Mouse (Mus musculus): ENCODE measurements at regions not wholly inside any gene's neighbourhood (a gene's known extent, or its start where the extent isn't known, plus 50 kb on each side); places are given as distances from the start of the nearest gene placed in this dataset.

DNA sequence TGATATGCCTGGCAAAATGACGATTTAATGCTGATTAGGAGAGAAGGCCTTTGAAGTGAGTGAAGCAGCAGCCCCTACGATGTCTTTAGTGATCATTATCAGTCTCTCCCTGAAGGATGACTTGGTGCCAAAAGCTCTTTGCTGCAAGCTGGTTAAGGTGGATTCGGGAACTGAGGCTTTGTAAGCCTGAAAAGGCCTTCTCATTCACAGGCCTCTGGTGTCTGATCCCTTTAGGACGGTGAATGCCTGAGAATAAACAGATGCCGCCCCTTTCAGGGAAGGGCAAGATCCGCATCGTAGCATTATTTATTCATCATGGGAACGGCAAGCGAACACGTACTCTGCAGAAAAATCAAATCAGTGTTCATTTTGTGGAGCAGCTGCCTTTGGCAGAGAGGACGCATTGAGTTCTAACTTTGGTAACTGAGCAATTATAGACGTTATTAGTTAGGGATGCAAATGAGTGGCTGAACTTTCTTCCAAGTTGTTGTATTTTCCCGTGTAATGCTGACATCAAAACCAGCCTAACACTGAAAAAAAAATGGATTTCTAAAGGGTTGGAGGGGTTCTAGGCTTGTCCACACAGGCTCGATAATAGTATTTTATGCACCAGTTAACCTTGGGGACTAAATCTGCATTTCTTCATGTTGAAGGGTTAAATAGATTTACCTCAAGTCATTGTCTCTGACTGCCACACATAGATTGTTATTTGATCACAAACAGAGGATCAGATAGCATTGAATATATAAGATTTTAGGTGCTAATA lies 156.2 kb downstream of the Fbxo8 start:
- 49% methylated on average over 14 of the region's 14 CpGs for WGBS (ENCODE audit: insufficient replicate concordance)
- H3K27ac ChIP-seq = no peak overlapping the region
- no peak for ATAC-seq (ENCODE audit: insufficient read depth)

DNA sequence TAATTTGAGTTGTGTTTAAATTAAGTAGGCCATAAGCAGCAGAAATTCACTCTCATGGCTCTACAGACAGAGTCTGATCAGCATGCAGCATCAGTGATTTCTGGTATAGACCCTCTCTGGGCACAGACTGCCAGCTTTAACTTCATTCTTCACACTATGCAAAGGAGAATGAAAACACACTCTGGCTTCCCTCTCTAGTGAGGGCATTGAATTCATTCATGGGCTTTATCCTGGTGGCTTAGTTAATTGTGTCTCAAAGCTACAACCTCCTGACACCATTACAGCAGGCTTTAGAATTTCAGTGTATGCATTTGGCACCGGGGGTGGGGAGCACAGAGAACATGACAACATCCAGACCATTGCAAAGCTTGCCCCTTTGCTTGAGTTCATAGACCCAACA lies 169.1 kb downstream of the Fbxo8 start:
- no peak for ATAC-seq (ENCODE audit: insufficient read depth)
- Histone ChIP-seq H3K4me1 (replicated peaks; ENCODE audit: control insufficient read depth in 2 of 2, insufficient read depth in 2 of 2, low read length in 1 of 2) (no peaks in the 10 kb centered on the region), H3K9me3 (ENCODE audit: control insufficient read depth, low read length) (no peaks in the 10 kb centered on the region), H3K27ac (no peak overlapping the region), H3K4me2 (ENCODE audit: low read depth) (no peak overlapping the region), H3K36me3 (replicated peaks; ENCODE audit: control insufficient read depth, insufficient read depth, low read depth) (no peaks in the 10 kb centered on the region), H3K9ac (replicated peaks) (no peak overlapping the region), H3K27me3 (ENCODE audit: control insufficient read depth, insufficient read depth, low read length) (no peaks in the 10 kb centered on the region), H3K4me3 (ENCODE audit: insufficient read depth in 1 of 2, low read depth in 2 of 2, low read length in 2 of 2) (no peak overlapping the region)
- WGBS (ENCODE audit: insufficient replicate concordance) = 69% methylated on average over 1 of the region's 1 CpGs
- no peak for DNase-seq (ENCODE audit: low read depth in 3 of 3, low spot score in 3 of 3)
- no peak for TF ChIP-seq CTCF (IDR thresholded peaks at IDR 0.05; ENCODE audit: low read depth)
- TF ChIP-seq EP300 (IDR thresholded peaks at IDR 0.05; ENCODE audit: low read depth) = no peak

More for the DNA sequence above, 156.2 kb downstream of the Fbxo8 start:
- H3K4me2 ChIP-seq (ENCODE audit: low read depth) = no peak overlapping the region
- H3K27me3 ChIP-seq (ENCODE audit: control insufficient read depth, insufficient read depth, low read length) = no peaks in the 10 kb centered on the region
- TF ChIP-seq CTCF (IDR thresholded peaks at IDR 0.05; ENCODE audit: low read depth) (no peak), EP300 (IDR thresholded peaks at IDR 0.05; ENCODE audit: low read depth) (no peak)
- no peaks in the 10 kb centered on the region for H3K9me3 ChIP-seq (ENCODE audit: control insufficient read depth, low read length)
- H3K4me3 ChIP-seq (ENCODE audit: insufficient read depth in 1 of 2, low read depth in 2 of 2, low read length in 2 of 2) = no peak overlapping the region
- no peak overlapping the region for H3K9ac ChIP-seq (replicated peaks)
- no peaks in the 10 kb centered on the region for H3K36me3 ChIP-seq (replicated peaks; ENCODE audit: control insufficient read depth, insufficient read depth, low read depth)
- no peaks in the 10 kb centered on the region for H3K4me1 ChIP-seq (replicated peaks; ENCODE audit: control insufficient read depth in 2 of 2, insufficient read depth in 2 of 2, low read length in 1 of 2)
- DNase-seq (ENCODE audit: low read depth in 3 of 3, low spot score in 3 of 3) = no peak

DNA sequence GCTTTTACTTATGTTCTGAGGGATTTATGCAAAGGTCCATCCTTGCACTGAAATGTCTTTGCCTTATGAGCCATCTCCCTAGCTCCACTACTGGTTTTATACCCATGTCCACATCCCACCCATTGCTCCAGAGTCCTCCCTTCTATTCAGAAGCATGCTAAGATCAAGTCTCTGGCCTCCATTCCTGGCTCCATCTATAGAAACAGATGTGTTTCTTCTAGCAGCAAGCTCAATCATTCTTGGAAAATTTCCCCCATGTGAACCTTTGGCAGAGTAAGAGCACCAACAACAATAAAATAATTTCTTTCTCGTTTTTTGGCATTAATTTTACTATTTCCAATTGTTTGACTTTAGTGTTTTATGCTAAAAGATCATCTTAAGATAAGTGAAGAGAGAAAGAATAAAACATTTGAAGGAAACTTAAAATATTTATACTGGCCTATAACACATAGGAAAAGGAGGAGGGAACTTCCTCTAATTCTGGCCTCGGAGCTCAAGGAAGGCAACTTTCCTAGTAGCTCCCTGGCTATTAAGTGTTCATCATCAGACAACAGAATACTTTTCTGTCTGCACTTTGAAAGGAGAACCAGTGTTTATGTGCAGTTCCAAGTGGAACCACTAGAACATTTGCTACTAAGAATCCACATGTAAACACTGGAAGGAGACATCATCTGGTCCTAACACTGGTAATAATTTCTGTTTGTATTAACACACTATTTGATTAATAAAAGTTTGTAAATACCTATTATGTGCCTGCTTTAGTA lies 171.8 kb downstream of the Fbxo8 start:
- Histone ChIP-seq H3K9me3 (ENCODE audit: control insufficient read depth, low read length) (no peaks in the 10 kb centered on the region), H3K4me3 (ENCODE audit: insufficient read depth in 1 of 2, low read depth in 2 of 2, low read length in 2 of 2) (no peak overlapping the region), H3K36me3 (replicated peaks; ENCODE audit: control insufficient read depth, insufficient read depth, low read depth) (no peaks in the 10 kb centered on the region), H3K27ac (no peak overlapping the region), H3K9ac (replicated peaks) (no peak overlapping the region), H3K4me1 (replicated peaks; ENCODE audit: control insufficient read depth in 2 of 2, insufficient read depth in 2 of 2, low read length in 1 of 2) (no peaks in the 10 kb centered on the region), H3K27me3 (ENCODE audit: control insufficient read depth, insufficient read depth, low read length) (no peaks in the 10 kb centered on the region), H3K4me2 (ENCODE audit: low read depth) (no peak overlapping the region)
- TF ChIP-seq EP300 (IDR thresholded peaks at IDR 0.05; ENCODE audit: low read depth) (no peak), CTCF (IDR thresholded peaks at IDR 0.05; ENCODE audit: low read depth) (no peak)
- no peak for DNase-seq (ENCODE audit: low read depth in 3 of 3, low spot score in 3 of 3)
- 35% methylated on average over 2 of the region's 2 CpGs for WGBS (ENCODE audit: insufficient replicate concordance)
- no peak for ATAC-seq (ENCODE audit: insufficient read depth)

DNA sequence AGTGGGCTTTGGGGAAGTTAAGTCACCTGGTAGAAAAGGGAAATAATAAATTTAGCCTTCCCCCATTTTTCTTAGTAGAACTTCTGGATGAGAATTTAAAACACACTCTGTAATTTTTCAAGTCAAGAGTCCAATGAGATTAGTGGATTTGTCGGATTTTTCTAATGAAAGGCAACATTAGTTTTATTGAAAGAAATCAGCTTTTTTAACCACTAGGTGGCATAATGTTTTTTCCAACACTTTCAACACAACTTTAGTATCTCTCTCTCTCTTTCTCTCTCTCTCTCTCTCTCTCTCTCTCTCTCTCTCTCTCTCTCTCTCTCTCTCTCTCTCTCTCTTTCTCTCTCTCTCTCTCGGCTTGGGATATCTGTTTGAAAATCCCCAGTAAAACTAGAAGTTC lies 173.7 kb downstream of the Fbxo8 start:
- TF ChIP-seq EP300 (IDR thresholded peaks at IDR 0.05; ENCODE audit: low read depth) = no peak
- no peak for TF ChIP-seq CTCF (IDR thresholded peaks at IDR 0.05; ENCODE audit: low read depth)
- WGBS (ENCODE audit: insufficient replicate concordance) = 46% methylated on average over 2 of the region's 2 CpGs

DNA sequence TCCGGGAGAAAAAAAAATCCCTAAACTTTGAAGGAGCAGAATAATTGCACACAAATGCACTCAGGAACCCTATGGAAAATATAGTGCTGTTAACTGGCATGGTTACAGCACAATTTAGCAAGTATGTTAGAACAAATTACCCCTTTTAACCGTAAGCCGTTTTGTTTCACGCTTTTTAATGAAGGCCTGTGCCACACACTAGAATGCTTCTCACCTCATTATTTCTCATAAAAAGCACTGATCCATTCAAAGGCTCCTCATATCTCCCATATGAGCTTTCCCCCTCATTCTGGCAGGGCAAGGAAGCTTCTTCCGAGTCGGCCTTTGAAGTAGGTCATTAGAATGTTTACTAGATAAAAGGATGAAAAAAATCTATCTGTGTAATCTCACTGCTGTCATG lies 182.4 kb downstream of the Fbxo8 start:
- ATAC-seq (ENCODE audit: insufficient read depth) (no peak), DNase-seq (ENCODE audit: low read depth in 3 of 3, low spot score in 3 of 3) (no peak)
- Histone ChIP-seq H3K9me3 (ENCODE audit: control insufficient read depth, low read length) (no peaks in the 10 kb centered on the region), H3K4me3 (ENCODE audit: insufficient read depth in 1 of 2, low read depth in 2 of 2, low read length in 2 of 2) (no peak overlapping the region), H3K36me3 (replicated peaks; ENCODE audit: control insufficient read depth, insufficient read depth, low read depth) (no peaks in the 10 kb centered on the region), H3K27me3 (ENCODE audit: control insufficient read depth, insufficient read depth, low read length) (no peaks in the 10 kb centered on the region), H3K4me2 (ENCODE audit: low read depth) (no peak overlapping the region), H3K9ac (replicated peaks) (no peak overlapping the region), H3K4me1 (replicated peaks; ENCODE audit: control insufficient read depth in 2 of 2, insufficient read depth in 2 of 2, low read length in 1 of 2) (no peaks in the 10 kb centered on the region), H3K27ac (no peak overlapping the region)
- WGBS (ENCODE audit: insufficient replicate concordance) = 55% methylated on average over 6 of the region's 6 CpGs
- TF ChIP-seq CTCF (IDR thresholded peaks at IDR 0.05; ENCODE audit: low read depth) (no peak), EP300 (IDR thresholded peaks at IDR 0.05; ENCODE audit: low read depth) (no peak)

More for the DNA sequence above, 173.7 kb downstream of the Fbxo8 start:
- H3K4me1 ChIP-seq (replicated peaks; ENCODE audit: control insufficient read depth in 2 of 2, insufficient read depth in 2 of 2, low read length in 1 of 2) = no peaks in the 10 kb centered on the region
- H3K9ac ChIP-seq (replicated peaks) = no peak overlapping the region
- H3K4me2 ChIP-seq (ENCODE audit: low read depth) = no peak overlapping the region
- no peak overlapping the region for H3K27ac ChIP-seq
- DNase-seq (ENCODE audit: low read depth in 3 of 3, low spot score in 3 of 3) (no peak), ATAC-seq (ENCODE audit: insufficient read depth) (no peak)
- H3K36me3 ChIP-seq (replicated peaks; ENCODE audit: control insufficient read depth, insufficient read depth, low read depth) = no peaks in the 10 kb centered on the region
- H3K27me3 ChIP-seq (ENCODE audit: control insufficient read depth, insufficient read depth, low read length) = no peaks in the 10 kb centered on the region
- H3K9me3 ChIP-seq (ENCODE audit: control insufficient read depth, low read length) = no peaks in the 10 kb centered on the region
- no peak overlapping the region for H3K4me3 ChIP-seq (ENCODE audit: insufficient read depth in 1 of 2, low read depth in 2 of 2, low read length in 2 of 2)
